Mouse (Mus musculus): Measurements from ENCODE around the gene Mocs3. TPM values are rescaled to one million over a fixed set of nuclear protein-coding genes. Genes with fewer than 3 reads are reported as not detected.

The Mocs3 gene
- total RNA-seq, 2 experiments from 2014 or later: 16.7 to 17.4 TPM

Other genes with a start within 250 kb of the Mocs3 start
- gene Ripor3, start 220.0 kb upstream of the Mocs3 start, total RNA-seq (2021): under 1 TPM; 0.14 to 0.21 TPM
- gene Pard6b, start 149.6 kb upstream of the Mocs3 start, total RNA-seq (2021): 1 to 10 TPM; 3.4 to 5.3 TPM
- gene Adnp, start 23.5 kb upstream of the Mocs3 start, total RNA-seq (2021): 10 to 100 TPM; 99.3 to 99.9 TPM
- gene Gm20716, start 258 bp upstream of the Mocs3 start, total RNA-seq (2021): 10 to 100 TPM; 25.6 to 29.5 TPM
- 10 to 100 TPM; 64.3 to 70.6 TPM for gene Dpm1, start within 50 bp of the Mocs3 start, total RNA-seq (2021)
- 10 to 100 TPM; 33.0 to 41.3 TPM for gene Kcng1, start 51.1 kb downstream of the Mocs3 start, total RNA-seq (2021)